Mouse (Mus musculus) hindlimb bud, embryonic 11.5 days (tissue): ENCODE measurements around the gene Strn4.

ENCODE experiments used
- DNase-seq: peaks from one replicate; pipeline ENCODE4 v3.0.0-alpha.2; 2012; ENCODE audit warnings: low read depth, low spot score; ENCODE audit errors: extremely low spot score

Gene Strn4

DNA sequence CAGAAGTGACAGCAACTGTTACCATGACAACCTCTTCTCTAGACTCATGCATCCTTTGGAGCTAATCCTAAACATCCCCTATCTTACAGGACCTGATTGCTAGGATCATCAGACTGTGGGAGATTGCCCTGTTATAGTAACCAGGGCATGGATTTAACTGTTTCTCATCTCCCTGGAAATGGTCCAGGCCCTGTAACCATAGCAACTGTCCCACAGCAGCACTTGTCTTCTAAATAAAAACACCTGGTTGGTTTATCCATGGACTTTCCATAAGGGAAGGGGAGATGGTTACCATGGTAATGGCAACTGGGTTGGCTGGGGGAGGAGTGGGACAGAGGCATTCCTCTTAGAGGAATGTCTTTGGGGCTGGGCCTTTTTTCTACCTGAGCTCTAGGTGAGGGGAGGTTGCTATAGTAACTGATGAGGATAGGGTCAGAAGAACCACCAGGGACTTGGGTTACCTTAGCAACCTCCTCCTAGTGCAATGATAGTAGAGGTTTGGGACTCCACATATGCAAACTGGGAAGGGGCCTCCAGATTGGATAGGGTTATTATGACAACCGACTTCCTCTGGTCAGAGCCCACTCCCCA lies at the start of gene Strn4:
Gene Strn4 (plus strand): TSS at position 539 of the 591 bp plus-strand sequence.
- peak; percentile 88 for DNase-seq

DNA sequence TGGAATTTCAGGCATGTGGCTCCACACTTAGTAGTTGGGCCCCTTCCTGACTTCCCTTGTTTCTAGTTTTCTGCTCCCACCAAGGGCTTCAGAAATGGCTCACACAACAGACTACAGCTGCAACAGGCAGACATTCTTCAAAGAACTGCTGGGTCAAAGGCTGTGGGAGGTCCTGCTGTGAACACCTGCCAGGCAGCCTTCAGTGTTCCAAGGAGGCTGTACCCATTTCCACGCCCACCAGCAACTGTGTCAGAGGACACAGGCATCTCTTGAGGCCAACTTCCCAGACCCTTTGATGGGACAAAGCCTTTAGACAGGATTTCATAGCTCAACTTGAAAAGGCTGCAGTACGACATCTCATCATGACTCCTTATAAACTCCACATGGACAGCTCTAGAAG lies 49.2 kb upstream of the Strn4 start:
- no peak for DNase-seq

DNA sequence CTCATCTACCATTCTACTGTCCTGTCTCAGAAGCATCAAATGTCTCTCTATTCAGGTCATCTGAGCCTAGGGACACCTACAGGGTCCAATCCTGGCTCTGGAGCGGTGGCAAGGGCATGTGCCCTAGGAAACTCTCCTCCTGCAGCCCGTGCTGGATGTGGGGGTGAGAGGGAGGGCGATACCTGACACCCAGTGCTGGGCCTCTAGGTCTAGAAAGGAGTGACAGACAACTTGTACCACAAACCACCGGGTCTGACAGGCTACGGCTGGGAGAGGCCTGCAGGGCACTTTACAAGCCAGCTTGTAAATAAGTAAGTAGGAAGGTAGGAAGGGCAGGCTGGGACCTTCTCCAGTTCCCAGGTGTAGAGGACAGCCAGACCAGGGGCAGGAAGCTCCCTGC lies 39.8 kb upstream of the Strn4 start:
- DNase-seq: no peak

DNA sequence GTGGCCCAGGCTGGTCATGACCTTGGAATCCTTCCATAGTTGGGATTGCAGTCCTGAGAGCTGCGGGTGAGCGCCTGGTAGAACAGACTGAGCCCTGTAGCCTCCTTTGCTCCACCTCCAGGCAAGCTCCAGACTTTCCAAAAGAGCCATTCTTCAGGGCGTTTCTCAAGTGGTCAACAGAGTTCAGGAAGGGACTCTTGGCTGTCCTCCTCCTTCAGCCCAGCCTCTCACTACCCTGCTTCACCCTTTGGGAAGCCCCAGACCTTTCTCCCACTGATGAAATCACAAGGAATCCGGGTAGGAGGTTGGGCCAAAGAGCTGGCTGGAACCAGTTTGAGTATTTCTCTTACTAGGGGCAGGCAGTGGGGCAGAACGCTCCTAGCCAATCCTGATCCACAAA lies 35.6 kb upstream of the Strn4 start:
- no peak for DNase-seq

DNA sequence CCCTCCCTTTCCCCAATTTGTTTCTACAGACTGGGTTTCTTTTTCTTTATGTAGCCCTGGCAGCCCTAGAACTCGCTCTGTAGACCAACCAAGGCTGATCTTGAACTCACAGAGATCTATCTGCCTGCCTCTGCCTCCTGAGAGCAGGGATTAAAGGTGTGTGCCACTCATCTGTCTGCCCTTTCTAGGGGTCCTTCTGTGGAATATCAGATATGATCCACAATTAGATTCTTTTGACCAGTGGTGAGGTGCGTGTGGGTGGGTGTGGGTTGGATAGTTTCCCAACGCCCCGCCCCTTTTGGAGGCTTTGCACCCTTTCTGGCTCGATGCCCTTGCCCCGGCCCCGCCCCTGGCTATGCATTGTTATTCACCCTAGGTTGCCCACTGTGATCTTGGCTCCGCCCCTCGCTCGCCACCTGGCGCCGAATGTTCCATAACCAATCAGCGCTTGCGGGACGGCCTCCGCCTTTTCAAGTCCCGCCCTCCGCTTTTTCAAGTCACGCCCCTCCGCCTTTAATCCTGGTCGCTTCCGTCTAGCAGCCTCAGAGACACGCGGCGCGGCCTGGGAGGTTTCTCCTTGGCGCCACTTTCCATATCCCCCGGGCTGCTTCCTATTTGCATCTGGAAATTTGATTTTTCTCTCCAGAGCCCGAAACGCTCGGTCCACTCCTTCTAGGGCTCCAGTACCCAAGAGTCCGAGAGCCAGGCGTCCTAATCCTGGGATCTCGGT lies 34.7 kb upstream of the Strn4 start, which contains the start of gene Slc1a5:
Gene Slc1a5 (plus strand): TSS at position 516 of the 730 bp plus-strand sequence.
- peak; percentile 73 for DNase-seq

DNA sequence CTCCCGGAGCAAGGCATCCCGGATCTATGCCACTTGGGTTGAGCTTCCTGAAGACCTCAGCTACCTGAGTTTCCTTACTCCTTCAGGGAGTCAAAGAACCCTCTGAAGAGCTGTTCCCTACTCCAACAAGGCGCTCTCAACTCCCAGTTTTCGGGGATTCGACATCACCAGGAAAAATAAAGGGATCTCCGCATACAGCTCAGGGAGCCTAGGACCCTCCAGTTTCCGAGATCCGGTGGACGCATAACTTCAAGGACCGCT lies 34.2 kb upstream of the Strn4 start:
- no peak for DNase-seq

DNA sequence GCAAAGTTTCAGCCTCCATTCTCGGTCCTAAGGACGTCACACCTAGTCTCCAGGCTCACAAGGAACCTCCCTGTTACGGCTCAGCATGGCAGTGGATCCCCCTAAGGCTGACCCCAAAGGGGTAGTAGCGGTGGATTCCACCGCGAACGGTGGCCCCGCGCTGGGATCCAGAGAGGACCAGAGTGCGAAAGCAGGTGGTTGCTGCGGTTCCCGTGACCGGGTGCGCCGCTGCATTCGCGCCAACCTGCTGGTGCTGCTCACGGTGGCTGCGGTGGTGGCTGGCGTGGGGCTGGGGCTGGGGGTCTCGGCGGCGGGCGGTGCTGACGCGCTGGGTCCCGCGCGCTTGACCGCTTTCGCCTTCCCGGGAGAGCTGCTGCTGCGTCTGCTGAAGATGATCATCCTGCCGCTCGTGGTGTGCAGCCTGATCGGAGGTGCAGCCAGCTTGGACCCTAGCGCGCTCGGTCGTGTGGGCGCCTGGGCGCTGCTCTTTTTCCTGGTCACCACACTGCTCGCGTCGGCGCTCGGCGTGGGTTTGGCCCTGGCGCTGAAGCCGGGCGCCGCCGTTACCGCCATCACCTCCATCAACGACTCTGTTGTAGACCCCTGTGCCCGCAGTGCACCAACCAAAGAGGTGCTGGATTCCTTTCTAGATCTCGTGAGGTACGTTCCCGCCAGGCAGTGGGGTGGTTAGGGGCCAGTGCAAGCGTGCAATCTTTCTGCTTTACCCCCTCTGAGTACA lies 33.7 kb upstream of the Strn4 start:
- DNase-seq: no peak

DNA sequence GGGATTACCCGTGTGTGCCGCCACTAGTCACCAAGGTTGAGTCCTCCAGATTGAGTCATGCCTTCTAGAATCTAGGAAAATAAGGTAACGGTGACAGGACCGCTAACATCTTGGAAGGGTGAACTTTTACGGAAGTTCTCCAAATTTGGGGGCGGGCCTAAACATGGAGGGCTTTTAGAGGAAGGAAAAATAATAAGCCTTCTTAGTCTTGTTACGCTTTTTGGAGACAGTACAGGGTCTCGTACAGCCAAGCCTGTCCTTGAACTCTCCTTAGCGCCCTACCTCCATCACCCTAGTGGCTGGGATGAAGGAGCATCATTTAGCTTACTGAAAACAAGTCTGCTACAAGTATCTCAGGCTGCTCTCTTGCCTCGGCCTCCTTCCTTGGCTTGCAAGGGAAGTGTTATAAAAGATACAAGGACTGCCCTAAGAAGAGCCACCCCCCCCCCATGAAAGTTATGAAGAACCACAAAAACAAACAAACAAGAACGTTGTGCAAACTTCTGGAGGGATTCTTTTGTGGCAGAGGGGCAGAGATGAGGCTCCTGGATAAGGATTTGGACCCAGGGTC lies 33.0 kb upstream of the Strn4 start:
- DNase-seq: no peak

DNA sequence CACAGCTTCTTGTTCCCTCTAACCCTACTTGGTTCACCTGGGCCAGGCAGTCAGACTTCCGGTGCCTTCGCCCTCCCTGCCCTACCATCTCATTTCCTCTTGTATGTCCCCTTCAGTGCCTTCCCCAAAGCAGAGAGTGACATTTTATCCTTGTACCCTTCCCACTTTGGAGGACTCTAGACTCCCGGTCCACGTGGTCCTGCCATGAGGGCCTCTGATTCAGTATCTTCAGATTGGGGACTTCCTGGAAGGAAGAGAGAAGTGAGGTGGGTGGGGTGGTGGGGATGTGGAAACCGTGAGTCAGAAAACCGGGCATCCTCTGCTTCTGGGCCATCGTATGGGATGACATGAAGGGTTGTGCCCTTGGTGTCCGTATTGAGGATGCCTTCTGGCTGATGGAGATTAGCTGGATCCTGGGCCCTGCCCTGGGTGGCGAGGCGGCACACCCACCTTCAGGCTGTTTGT lies 32.4 kb upstream of the Strn4 start:
- no peak for DNase-seq

DNA sequence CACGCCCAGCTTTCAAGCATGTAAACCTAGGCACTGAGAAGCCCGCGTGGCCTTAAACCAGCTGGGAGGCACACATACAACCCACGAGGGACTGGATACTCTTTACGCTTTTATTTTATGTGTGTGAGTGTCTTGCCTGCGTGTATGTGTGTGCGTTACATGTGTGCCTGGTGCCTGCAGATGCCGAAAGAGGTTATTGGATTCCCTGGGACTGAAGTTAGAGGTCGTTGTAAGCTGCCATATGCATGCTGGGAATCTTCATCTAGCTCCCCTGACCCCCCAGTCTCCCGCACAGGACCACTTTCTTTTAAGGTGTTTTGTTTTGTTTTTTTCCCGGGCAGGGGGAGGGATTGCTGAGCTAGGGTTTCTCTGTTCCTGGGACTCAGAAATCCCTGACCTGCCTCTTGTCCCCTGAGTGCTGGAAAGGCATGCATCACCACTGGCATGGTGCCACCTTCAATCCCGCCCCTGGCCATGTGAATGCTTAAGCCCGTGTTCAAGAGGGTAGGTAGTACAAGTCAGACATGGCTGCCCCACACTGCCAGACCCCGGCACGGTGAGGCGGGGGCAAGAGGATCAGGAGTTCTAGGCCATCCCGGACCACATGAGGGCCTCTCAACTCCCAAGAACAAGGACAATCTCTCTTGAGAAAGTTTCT lies 31.8 kb upstream of the Strn4 start:
- no peak for DNase-seq

DNA sequence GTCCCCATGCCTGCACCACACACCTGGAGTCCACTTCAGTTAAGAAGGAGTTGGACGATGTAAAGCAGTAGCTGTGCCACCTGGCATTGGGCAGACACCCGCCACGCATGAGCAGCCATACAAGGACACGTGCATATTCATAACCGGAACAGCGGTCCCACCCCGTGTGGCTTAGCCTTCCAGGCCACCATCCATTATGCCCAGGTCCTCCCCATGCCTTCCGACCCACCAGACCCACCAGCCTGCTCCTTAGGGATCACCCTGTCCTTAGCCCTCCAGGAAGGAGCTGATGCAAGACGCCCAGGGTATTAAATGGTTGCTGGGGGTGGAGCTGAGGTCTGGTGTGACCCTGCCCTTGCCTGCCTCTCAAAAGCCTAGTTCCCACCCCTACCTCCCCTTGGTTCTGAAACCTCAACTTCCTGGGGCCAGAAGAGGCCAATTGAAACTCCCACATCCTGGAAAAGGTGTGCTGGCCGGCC lies 31.2 kb upstream of the Strn4 start:
- no peak for DNase-seq

DNA sequence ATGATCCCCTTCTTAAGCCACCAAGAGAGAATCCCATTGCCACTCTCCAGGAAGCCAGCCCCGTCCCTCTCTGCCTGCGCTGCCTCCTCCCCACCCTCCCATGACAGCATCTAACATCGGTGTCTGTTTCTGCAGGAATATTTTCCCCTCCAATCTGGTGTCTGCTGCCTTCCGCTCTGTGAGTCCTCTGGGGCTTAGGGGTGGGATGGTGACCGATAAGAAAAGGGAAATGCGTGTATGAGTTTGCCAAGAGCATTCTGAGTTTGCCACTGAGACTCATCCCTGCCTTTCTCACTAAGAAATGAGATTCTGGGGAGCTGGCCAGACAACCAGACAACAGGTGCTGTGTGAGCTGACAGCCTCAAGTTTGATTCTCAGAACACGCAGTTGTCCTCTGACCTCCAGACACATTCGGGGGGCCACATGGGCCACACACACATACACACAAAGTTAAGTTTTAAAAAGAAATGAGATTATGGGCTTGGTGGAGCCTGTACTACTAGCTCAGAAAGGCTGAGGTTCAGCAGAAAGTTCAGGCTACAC lies 30.1 kb upstream of the Strn4 start:
- DNase-seq: no peak

DNA sequence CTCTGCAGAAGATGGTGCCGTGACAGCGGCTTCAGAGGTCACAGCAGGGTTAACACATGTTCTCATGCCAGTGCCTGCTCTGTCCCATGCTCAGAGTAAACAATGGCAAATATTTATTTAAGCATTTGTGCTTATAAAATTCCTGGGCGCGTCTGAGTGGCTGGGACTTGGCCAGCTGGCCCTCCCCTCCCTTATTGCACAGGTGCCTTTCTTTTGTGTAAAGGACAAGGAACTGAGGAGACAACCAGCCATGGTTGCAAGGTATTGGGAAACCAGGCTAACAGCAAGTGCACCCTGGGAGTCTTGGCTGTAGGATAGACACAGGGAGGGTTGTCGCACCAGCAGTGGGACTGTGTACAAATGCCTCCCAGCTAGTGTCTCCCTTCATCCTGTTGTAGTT lies 23.4 kb upstream of the Strn4 start:
- no peak for DNase-seq

DNA sequence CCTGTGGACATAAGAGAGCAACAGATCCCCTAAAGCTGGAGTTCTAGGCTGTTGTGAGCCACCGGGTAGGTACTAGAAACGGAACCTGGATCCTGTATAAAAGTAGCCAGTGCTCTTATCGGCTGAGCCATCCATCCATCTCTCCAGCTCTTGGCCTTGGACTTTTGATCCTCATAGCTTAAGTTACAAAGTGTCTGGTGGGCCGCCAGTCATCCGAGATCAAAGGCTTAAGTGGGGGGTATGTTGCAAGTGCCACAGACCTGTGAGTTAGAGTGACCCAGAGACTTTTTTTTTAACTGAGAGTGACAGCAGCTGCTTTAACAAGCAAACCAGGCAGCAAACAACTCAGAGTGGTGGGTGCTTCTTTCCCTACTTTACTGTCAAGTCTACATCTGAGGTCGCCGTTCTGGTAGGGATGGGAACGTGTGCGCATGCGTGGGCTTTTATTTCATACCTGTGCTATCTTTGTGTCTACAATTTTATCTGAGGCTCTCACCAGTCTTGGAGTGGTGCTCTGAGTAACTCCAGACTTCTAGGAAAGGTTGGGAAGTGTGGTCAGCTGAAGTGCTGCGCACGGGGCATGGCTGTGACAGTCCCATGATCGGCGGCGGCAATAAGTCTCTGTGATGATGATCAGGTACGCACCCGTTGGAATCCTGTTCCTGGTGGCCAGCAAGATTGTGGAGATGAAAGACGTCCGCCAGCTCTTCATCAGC lies 22.5 kb upstream of the Strn4 start:
- DNase-seq: no peak

DNA sequence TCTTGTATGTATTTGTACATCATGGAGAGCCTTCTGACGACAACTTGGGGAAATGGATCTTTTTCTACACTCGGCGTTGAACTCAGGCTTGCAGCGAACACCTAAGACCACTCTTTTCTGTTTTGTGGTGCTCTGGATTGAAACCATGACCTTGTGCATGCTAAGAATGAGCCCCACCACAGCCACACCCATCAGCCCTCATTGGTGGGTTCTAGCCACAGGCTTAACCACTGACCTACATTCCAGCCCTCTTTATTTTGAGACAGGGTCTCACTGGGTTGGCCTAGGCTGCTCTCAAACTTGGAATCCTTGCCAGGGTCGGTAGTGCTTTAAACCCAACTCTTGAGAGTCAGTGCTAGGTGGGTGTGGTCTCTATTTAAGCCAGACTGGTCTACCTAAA lies 20.8 kb upstream of the Strn4 start:
- no peak for DNase-seq

DNA sequence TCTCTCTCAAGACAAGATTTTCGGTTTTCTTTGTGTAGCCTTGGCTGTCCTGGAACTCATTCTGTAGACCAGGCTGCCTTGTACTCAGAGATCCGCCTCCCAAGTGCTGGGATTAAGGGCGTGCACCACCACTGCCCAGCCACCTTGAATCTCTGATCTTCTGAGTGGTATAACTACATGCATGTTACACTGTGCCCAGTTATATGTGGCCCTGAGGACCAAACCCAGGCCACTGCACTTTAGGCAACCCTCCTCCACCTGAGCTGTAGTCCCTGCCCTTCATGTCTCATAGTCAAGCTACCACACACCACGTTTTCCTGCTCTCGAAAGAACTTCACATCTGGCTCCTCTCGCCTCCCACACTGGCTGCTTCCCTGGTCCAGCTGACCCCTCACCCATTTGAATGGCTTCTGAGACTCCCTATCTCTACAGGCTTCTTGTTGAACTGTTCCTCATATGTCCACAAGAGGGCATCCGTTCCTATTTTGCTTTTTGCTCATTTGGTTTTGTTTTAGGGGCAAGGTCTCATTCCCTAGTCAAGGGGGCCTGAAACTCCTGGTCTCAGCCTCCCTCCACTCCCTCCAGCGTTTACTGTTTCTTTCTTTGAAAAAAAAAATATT lies 11.2 kb upstream of the Strn4 start:
- no peak for DNase-seq

DNA sequence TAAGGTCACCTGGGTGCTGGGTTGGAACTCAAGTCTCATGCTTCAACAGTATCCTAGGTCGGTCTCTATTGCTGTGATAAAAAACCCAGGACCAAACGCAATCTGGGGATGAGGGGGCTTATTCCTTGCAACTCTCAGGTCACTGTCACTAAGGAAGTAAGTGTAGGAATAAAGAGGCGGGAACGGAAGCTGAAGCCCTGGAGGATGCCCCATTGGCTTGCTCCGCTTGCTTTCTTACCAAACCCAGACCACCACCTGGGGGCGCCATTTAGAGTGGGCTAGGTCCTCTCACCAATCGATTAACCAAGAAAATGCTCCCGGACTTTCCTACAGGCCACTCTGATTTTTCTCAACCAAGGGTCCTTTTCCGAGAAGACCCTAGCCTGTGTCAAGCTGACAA lies 7.8 kb upstream of the Strn4 start:
- DNase-seq: no peak

DNA sequence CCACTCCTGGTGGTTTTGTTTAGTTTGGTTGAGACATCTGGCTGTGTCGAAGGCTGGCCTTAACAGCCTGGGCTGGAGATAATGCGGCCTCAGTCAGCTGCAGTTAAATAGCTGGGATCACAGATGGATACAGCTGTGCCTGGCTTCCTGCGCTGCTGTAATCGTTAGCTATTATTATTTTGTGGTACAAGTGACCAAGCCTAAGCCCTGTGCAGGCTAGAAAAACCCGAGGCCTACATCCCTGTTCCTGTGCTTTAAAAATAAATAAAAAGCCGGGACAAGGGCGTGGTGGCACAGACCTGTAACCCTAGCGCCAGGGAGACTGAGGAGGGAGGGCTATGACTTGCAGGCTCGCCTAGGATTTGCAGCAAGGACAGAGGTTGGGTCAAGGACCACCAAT lies 7.0 kb upstream of the Strn4 start:
- DNase-seq: no peak

DNA sequence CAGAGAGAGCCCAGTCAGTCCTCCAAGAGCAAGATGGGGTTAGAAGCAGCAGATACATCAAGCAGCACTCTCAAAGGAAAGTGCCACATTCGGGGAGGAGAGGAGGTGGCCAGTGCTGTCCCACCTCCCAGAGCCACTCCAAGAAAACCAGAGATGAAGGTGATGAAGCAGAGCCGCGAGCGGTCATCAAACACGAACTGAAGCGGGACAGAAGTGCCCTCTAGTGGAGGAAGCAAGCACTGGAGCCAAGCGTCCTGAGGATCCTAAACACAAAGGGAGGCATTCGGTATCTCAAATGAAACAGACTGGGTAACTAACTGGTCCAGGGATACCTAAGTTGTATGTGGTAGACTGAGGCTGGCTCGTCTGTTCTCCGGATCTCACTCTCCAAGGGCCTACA lies 6.0 kb upstream of the Strn4 start:
- peak; percentile 39 for DNase-seq

DNA sequence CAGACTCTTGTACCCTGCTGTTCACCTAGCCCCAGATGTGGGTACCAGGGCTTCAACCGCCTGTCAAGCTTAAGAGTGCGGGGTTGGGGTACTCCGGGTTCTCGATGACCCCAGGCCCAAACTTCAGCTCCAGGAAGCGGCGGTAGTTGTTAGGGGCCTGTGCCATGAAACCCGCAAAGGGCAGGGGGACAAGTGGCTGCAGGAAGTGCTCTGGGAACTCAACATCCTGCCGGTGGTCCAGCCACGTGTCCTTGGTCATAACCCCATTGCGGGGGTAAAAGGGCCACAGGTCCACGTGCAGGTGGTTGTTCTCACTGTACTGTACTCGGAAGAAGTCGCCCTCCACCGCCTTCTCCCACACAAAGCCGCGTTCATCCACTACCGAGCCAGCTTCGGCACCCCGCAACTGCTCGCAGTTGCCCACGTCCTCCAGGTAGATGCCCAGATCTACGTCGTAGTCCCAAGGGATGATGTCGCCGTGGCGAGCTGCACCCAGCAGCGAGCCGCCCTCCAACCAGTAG lies 5.2 kb upstream of the Strn4 start:
- no peak for DNase-seq
